Mouse (Mus musculus) thymus, adult 2 months (tissue): ENCODE results near the gene Mreg.

Experiments used
- CTCF ChIP-seq: fragments of 200-500 bp; IDR thresholded peaks from 2 replicates; pipeline ENCODE4 v1.5.1; 2012; ENCODE audit warnings: mild to moderate bottlenecking, control low read depth, low read length, moderate library complexity, borderline replicate concordance; ENCODE audit not compliant: control insufficient read depth, poor library complexity, insufficient read depth; ENCODE audit errors: extremely low read depth
- POLR2A ChIP-seq: fragments of 200-500 bp; IDR thresholded peaks from 2 replicates; pipeline ENCODE4 v1.6.1; 2012; ENCODE audit warnings: mild to moderate bottlenecking, low read length, control low read depth, moderate library complexity; ENCODE audit not compliant: control insufficient read depth, poor library complexity, insufficient read depth; ENCODE audit errors: extremely low read depth

DNA sequence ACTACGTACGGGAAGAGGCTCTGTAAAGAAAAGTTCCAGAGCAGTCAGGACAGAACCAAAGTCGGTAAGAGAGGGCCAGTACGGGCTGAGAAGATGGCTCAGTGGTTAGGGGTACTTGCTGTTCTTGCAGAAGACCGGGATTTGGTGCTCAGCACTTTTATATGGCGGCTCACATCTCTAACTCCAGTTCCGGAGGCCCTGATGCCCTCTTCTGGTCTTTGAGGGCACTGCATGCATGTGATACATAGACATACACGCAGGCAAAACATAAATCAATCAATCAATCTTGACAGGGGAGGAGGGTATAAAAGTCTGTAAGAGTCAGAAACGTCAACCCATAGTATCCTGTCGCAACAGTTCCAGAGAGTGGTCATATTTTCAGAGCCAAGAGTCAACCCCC, 45.1 kb downstream of the Mreg start:
- TF ChIP-seq POLR2A (no peak), CTCF (no peak)
